In the genomic region with DNA sequence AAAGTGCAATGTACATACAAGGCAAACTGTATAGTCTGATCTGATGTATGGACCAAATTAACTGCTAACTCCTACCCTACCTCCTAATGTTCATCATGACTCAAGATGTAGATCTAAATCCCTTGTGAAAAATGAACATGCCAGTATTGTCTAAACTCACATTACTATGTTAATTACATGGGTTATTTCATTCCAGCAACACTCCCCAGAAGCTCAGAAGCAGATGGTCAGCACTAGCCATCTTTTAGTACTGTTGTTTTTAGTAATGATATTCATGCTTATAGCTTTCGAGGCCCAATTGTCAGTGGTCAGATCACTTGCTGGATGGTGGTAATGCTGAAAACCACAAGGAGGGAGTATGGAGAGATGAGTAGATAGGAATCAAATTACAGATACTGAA, we compare ENCODE assay signal across 25 mouse cellular contexts.
A peak's percentile ranks its signal among the peaks of the same experiment; 100 is the strongest.
DNase-seq lines count a peak whose midpoint lies in the region; ATAC-seq and TF ChIP-seq lines count a peak whose summit lies in the region.
"Had no signal": no experiment of that assay in that cellular context is flagged by ENCODE, and none has a peak within 500 bp of the region (broad histone marks: within the 10 kb centered on the region; RNA-seq: fewer than 3 reads in every experiment).

No protein-coding gene starts in this region.

- H3K27ac ChIP-seq in forebrain, embryonic 14.5 days (ENCODE audit: low read depth, low read length), result no peak overlapping the region
- no peak overlapping the region for H3K27ac ChIP-seq in forebrain, embryonic 11.5 days (ENCODE audit: low read depth, low read length)
- no peak overlapping the region; the same call in 1 of the 2 replicates for H3K27ac ChIP-seq in hindbrain, embryonic 12.5 days
- H3K27ac ChIP-seq in hindbrain, embryonic 14.5 days, result no peak overlapping the region
- H3K27ac ChIP-seq: embryonic facial prominence, embryonic 15.5 days; heart, adult 2 months; heart, embryonic 13.5 days; limb, embryonic 15.5 days; liver, embryonic 14.5 days had no signal

- TF ChIP-seq POLR2A in myocyte (IDR thresholded peaks at IDR 0.05; ENCODE audit: insufficient read length, low read depth), result no peak

- H3K36me3 ChIP-seq in forebrain, embryonic 14.5 days (ENCODE audit: control insufficient read depth, insufficient read depth, low read length), result no peaks in the 10 kb centered on the region
- H3K36me3 ChIP-seq in forebrain, embryonic 11.5 days (ENCODE audit: control insufficient read depth, insufficient read depth, low read length), result no peaks in the 10 kb centered on the region
- H3K36me3 ChIP-seq in hindbrain, embryonic 12.5 days, result no peaks in the 10 kb centered on the region
- H3K36me3 ChIP-seq in hindbrain, embryonic 14.5 days (replicated peaks; ENCODE audit: control insufficient read depth, insufficient read depth), result no peaks in the 10 kb centered on the region
- H3K36me3 ChIP-seq in myocyte (ENCODE audit: control insufficient read depth, insufficient read depth), result no peaks in the 10 kb centered on the region
- H3K36me3 ChIP-seq: embryonic facial prominence, embryonic 15.5 days; G1E; heart, embryonic 13.5 days; hindbrain, embryonic 15.5 days; limb, embryonic 15.5 days had no signal

- H3K4me3 ChIP-seq in forebrain, embryonic 14.5 days (ENCODE audit: low read depth, low read length), result no peak overlapping the region
- no peak overlapping the region for H3K4me3 ChIP-seq in forebrain, embryonic 11.5 days (ENCODE audit: low read depth, low read length)
- no peak overlapping the region for H3K4me3 ChIP-seq in hindbrain, embryonic 12.5 days
- H3K4me3 ChIP-seq in hindbrain, embryonic 14.5 days (replicated peaks; ENCODE audit: low read length), result no peak overlapping the region
- no peak overlapping the region for H3K4me3 ChIP-seq in myocyte
- H3K4me3 ChIP-seq: embryonic facial prominence, embryonic 15.5 days; heart, adult 2 months; heart, embryonic 13.5 days; hindbrain, embryonic 15.5 days; limb, embryonic 15.5 days had no signal

- peak; percentile 22 for DNase-seq in forebrain, embryonic 14.5 days (ENCODE audit: low spot score)
- DNase-seq in forebrain, embryonic 11.5 days (ENCODE audit: low spot score), result no peak
- DNase-seq in hindbrain, embryonic 14.5 days (ENCODE audit: low spot score), result no peak
- peak; percentile 46 for DNase-seq in 3T3-L1 (ENCODE audit: low read depth, low spot score)
- DNase-seq in heart, postnatal 4 days, result no peak
- no peak for DNase-seq in cerebellum, adult 9-11 months
- DNase-seq: adrenal gland, adult 8-10 months; cerebellum, postnatal 36 days; embryo, embryonic 11 days; heart, adult 2 months; heart, postnatal 14 days; layer of hippocampus, adult 9-11 months; midbrain, embryonic 14.5 days had no signal

- no peaks in the 10 kb centered on the region for H3K79me2 ChIP-seq in myocyte (ENCODE audit: control insufficient read depth, insufficient read depth)

- no peak overlapping the region for H3ac ChIP-seq in myocyte (ENCODE audit: control insufficient read depth, insufficient read length)

- peaks cover 8% of the 10 kb centered on the region; the same call in 1 of the 2 replicates for H3K4me1 ChIP-seq in forebrain, embryonic 14.5 days (ENCODE audit: control insufficient read depth, insufficient read depth, low read length)
- H3K4me1 ChIP-seq in forebrain, embryonic 11.5 days (replicated peaks; ENCODE audit: control insufficient read depth, insufficient read depth, low read length), result no peaks in the 10 kb centered on the region
- peaks cover 7% of the 10 kb centered on the region; the same call in 1 of the 2 replicates for H3K4me1 ChIP-seq in hindbrain, embryonic 12.5 days
- peaks cover 3% of the 10 kb centered on the region; the same call in 1 of the 2 replicates for H3K4me1 ChIP-seq in hindbrain, embryonic 14.5 days (replicated peaks; ENCODE audit: control insufficient read depth, insufficient read depth, low read length)
- H3K4me1 ChIP-seq: embryonic facial prominence, embryonic 15.5 days; limb, embryonic 15.5 days had no signal

- no peak overlapping the region for H3K4me2 ChIP-seq in forebrain, embryonic 14.5 days (ENCODE audit: low read length)
- no peak overlapping the region for H3K4me2 ChIP-seq in forebrain, embryonic 11.5 days (ENCODE audit: low read depth, low read length, severe bottlenecking)
- no peak overlapping the region for H3K4me2 ChIP-seq in hindbrain, embryonic 12.5 days (replicated peaks)
- H3K4me2 ChIP-seq in hindbrain, embryonic 14.5 days (replicated peaks), result no peak overlapping the region
- H3K4me2 ChIP-seq in myocyte (ENCODE audit: low read depth), result peak overlapping the region; percentile 31
- H3K4me2 ChIP-seq: embryonic facial prominence, embryonic 15.5 days; heart, embryonic 13.5 days; hindbrain, embryonic 15.5 days; limb, embryonic 15.5 days; lung, embryonic 14.5 days had no signal

- 62% methylated on average over 1 of the region's 1 CpGs for WGBS in forebrain, embryonic 14.5 days
- WGBS in forebrain, embryonic 11.5 days, result 78% methylated on average over 1 of the region's 1 CpGs
- 59% methylated on average over 1 of the region's 1 CpGs for WGBS in hindbrain, embryonic 12.5 days
- WGBS in hindbrain, embryonic 14.5 days, result 33% methylated on average over 1 of the region's 1 CpGs

- H3K9ac ChIP-seq in forebrain, embryonic 14.5 days (ENCODE audit: low read length), result no peak overlapping the region
- no peak overlapping the region for H3K9ac ChIP-seq in forebrain, embryonic 11.5 days (ENCODE audit: low read length)
- no peak overlapping the region for H3K9ac ChIP-seq in hindbrain, embryonic 12.5 days
- H3K9ac ChIP-seq in hindbrain, embryonic 14.5 days, result no peak overlapping the region
- H3K9ac ChIP-seq: embryonic facial prominence, embryonic 15.5 days; heart, embryonic 13.5 days; hindbrain, embryonic 15.5 days; limb, embryonic 15.5 days; liver, embryonic 14.5 days; lung, embryonic 14.5 days had no signal

- peak; percentile 46 for ATAC-seq in forebrain, embryonic 14.5 days
- ATAC-seq in forebrain, embryonic 11.5 days (replicated peaks; ENCODE audit: low FRiP score), result no peak
- peak; percentile 32; the same call in 1 of the 2 replicates for ATAC-seq in hindbrain, embryonic 12.5 days (ENCODE audit: low FRiP score)
- no peak for ATAC-seq in hindbrain, embryonic 14.5 days (ENCODE audit: low FRiP score)
- ATAC-seq: activated CD4-positive, CD25-positive, alpha-beta regulatory T cell, adult 4 months; intestine, embryonic 16.5 days had no signal

- no peaks in the 10 kb centered on the region for H3K9me3 ChIP-seq in forebrain, embryonic 14.5 days (replicated peaks; ENCODE audit: control insufficient read depth, low read length)
- H3K9me3 ChIP-seq in forebrain, embryonic 11.5 days (ENCODE audit: control insufficient read depth, low read length), result no peaks in the 10 kb centered on the region
- H3K9me3 ChIP-seq in hindbrain, embryonic 12.5 days (replicated peaks), result no peaks in the 10 kb centered on the region
- H3K9me3 ChIP-seq in hindbrain, embryonic 14.5 days (ENCODE audit: control insufficient read depth, low read length), result no peaks in the 10 kb centered on the region
- H3K9me3 ChIP-seq: embryonic facial prominence, embryonic 15.5 days; G1E; heart, embryonic 13.5 days; hindbrain, embryonic 15.5 days; limb, embryonic 15.5 days had no signal

- H3K27me3 ChIP-seq in forebrain, embryonic 14.5 days (replicated peaks; ENCODE audit: control insufficient read depth, insufficient read depth, low read length), result no peaks in the 10 kb centered on the region
- no peaks in the 10 kb centered on the region for H3K27me3 ChIP-seq in forebrain, embryonic 11.5 days (ENCODE audit: control insufficient read depth, insufficient read depth, low read length)
- H3K27me3 ChIP-seq in hindbrain, embryonic 12.5 days, result no peaks in the 10 kb centered on the region
- no peaks in the 10 kb centered on the region for H3K27me3 ChIP-seq in hindbrain, embryonic 14.5 days (ENCODE audit: control insufficient read depth, insufficient read depth, low read length)
- no peaks in the 10 kb centered on the region for H3K27me3 ChIP-seq in myocyte (ENCODE audit: control insufficient read depth, insufficient read depth, insufficient read length)
- H3K27me3 ChIP-seq: CH12.LX; embryonic facial prominence, embryonic 15.5 days; heart, embryonic 13.5 days; hindbrain, embryonic 15.5 days; limb, embryonic 15.5 days had no signal

TF ChIP-seq in myocyte, 11 proteins besides CTCF, POLR2A, EP300 and RAD21:
- no peak for TF ChIP-seq USF1 (IDR thresholded peaks at IDR 0.05; ENCODE audit: low read depth)
- TF ChIP-seq MAX (IDR thresholded peaks at IDR 0.05; ENCODE audit: low read depth), result no peak
- no peak for TF ChIP-seq TCF12 (IDR thresholded peaks at IDR 0.05; ENCODE audit: insufficient read depth, poor library complexity, severe bottlenecking)
- no peak for TF ChIP-seq MYOD1 (IDR thresholded peaks at IDR 0.05; ENCODE audit: control insufficient read depth in 1 of 3, insufficient read length in 2 of 3, low read depth in 2 of 3)
- TF ChIP-seq POLR2AphosphoS2 (IDR thresholded peaks at IDR 0.05; ENCODE audit: insufficient read length, low read depth), result no peak
- TF ChIP-seq MYOG (IDR thresholded peaks at IDR 0.05; ENCODE audit: control insufficient read depth in 1 of 3, insufficient read depth in 1 of 3, insufficient read length in 2 of 3, low read depth in 2 of 3), result no peak

Comparison
In these comparisons a context has a peak if more than half of its experiments do, and no peak if none do; other contexts are left out.
1. ATAC-seq: peak in forebrain, embryonic 14.5 days (single experiment) and hindbrain, embryonic 12.5 days (single experiment); none in forebrain, embryonic 11.5 days (single experiment) and hindbrain, embryonic 14.5 days (single experiment).
2. DNase-seq: peak in forebrain, embryonic 14.5 days (single experiment) and 3T3-L1 (single experiment); none in forebrain, embryonic 11.5 days (single experiment), hindbrain, embryonic 14.5 days (single experiment), heart, postnatal 4 days (single experiment) and cerebellum, adult 9-11 months (single experiment).